Mouse (Mus musculus): ENCODE measurements around the gene Usp53. TPM values are rescaled to one million over a fixed set of nuclear protein-coding genes. Genes with fewer than 3 reads are reported as not detected.

Gene Usp53
- 10 to 100 TPM in 3 of 4 experiments, 1 to 10 TPM in 1; 7.7 to 13.3 (median 11.3) TPM for total RNA-seq (2022)

- DNase-seq (ENCODE audit: low spot score), result peak; percentile 89
Observed at GRCm38 (mm10) chr3:122984249-122985182, at the start of gene Usp53. Gene Usp53 (minus strand): TSS chr3:122984510.

- no peak for DNase-seq (ENCODE audit: low spot score)
Observed at GRCm38 (mm10) chr3:123033804-123034203, 49.5 kb upstream of the Usp53 start.

GRCm38 (mm10) chr3:123025634-123026033 lies 41.3 kb upstream of the Usp53 start:
- no peak for DNase-seq (ENCODE audit: low spot score)

GRCm38 (mm10) chr3:123024496-123025234 lies 40.4 kb upstream of the Usp53 start:
- DNase-seq (ENCODE audit: low spot score), result no peak

GRCm38 (mm10) chr3:123018792-123019191 lies 34.5 kb upstream of the Usp53 start:
- no peak for DNase-seq (ENCODE audit: low spot score)

- no peak for DNase-seq (ENCODE audit: low spot score)
Observed at GRCm38 (mm10) chr3:123013476-123013875, 29.2 kb upstream of the Usp53 start.

DNA sequence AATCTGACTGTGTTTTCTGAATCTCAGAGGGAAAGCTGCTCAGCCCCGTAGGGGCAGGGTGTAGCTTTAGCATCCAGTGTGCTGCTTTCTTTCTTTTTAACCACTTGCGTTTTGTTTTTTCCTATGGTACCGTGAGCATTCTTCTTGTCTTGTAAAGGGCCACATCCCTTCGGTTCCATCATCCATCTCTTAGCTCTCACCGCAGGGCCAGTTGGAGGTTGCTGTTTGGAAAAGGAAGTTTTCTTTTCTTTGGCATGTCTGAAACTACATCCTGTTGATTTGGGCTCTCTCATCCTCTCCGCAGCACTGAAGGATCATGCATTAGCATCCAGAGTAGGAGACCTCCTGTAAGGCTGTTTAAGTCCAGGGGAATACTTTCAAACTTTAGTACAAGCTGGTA lies 25.1 kb upstream of the Usp53 start:
- no peak for DNase-seq (ENCODE audit: low spot score)

DNA sequence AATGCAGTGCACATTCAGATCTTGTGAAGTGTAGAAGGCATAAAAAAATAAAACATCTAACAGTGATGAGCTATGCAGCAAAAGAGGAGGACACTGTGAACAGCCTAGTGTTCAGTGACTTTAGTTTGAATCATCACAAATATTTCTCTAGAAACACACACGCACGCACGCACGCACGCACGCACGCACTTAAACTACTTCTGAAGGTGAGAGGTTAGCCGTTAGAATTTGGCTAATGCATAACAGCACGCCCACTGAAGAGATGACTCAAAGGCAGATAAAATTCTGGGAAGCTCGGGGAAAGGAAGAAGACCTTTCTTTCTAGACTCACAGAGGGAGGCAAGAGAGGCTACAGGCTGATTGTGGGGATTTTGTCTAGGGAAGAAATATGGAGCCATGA lies 23.1 kb upstream of the Usp53 start:
- DNase-seq (ENCODE audit: low spot score), result no peak

DNA sequence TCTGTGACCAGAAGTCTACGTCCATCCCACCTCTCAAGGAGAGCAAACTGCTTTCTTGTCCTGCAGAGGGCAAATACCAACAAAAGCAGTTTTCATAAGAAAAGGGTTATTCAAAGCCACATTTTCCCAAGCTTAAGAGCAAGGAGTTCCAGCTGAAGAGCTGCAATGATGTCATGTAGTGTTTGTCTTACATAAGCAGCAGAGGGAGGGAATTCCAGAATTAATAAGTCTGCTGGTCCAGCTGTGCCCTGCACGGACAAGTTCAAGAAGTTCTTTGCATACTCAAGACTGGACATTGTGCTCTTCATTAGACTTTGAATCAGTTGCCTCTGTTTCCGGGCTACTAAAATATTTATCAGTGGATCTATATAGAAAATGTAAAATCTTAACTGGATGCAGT lies 16.7 kb upstream of the Usp53 start:
- DNase-seq (ENCODE audit: low spot score), result no peak

- DNase-seq (ENCODE audit: low spot score), result no peak
Observed at GRCm38 (mm10) chr3:122998511-122998910, 14.2 kb upstream of the Usp53 start.

GRCm38 (mm10) chr3:122996968-122997367 lies 12.7 kb upstream of the Usp53 start:
- no peak for DNase-seq (ENCODE audit: low spot score)

DNA sequence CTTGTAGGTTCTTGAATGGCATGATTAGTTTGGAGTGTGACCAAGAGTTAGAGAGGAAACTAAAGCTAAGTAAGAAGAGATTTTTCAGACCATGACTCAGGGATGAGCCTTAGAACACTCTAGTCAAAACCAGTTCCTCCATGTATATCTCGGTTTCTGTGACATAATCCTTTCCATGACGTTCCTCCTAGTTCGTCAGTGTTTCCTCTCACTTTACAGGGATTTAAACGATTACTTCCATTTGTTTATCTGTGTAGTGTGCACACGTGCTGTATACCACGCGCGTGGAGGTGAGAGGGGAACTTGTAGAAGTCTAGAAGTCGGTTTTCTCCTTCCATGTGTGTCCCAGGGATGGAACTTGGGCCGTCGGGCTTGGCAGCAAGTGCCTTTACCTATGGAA lies 2.6 kb upstream of the Usp53 start:
- DNase-seq (ENCODE audit: low spot score), result no peak

DNA sequence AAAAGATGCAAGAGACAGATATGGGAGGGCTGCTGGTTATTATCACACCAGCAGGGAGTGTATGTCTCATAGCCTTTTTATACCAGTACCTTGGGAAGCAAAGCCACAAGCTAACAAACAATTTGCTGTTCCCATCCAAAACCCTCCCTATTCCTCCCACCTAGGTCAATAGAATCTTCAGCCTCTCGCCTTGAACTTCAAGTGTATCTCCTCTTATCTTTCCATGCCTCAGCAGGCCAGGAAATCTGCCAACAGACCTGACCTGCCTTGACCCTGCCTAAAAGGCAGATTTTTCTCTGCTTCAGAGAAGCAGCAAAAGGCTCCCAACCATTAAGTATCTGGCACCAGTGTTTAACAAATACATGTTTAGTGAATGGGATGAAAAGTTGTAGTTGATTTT lies 2.1 kb upstream of the Usp53 start:
- no peak for DNase-seq (ENCODE audit: low spot score)

DNA sequence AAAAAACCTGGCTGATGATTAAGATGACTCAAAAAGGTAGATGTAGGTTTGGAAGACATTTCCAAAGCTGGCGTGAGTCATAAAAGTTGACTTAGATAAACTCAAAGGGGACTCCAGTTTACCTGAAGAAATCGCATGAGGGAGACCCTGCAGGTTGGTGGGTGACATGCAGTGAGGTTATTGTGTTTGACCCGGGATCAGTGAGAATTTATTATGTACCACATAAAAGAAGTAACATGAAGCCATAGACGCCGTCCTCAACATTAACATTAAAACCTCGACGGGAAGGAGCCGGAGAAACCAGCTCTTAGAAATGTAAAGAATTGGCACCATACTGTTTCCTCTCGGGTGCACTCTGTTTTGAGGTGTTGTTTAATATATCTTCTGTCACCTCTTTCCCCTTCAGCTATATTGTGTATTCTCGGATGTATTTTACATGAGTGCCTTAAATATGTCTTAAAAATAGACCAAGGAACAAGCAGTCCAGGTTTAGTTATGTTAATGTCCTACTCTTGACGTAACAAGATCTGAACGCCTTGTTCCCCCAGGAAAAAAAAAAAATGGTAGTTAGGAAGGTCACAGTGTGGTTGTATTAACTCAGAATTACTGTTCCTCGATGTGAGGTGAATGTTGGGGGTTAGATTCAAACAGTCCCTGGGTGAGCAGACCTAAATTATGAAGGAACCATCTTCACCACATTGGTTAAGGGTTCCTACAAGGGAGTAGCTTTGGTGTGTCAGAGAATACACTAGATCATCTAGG lies 1.1 kb upstream of the Usp53 start:
- DNase-seq (ENCODE audit: low spot score), result no peak

DNA sequence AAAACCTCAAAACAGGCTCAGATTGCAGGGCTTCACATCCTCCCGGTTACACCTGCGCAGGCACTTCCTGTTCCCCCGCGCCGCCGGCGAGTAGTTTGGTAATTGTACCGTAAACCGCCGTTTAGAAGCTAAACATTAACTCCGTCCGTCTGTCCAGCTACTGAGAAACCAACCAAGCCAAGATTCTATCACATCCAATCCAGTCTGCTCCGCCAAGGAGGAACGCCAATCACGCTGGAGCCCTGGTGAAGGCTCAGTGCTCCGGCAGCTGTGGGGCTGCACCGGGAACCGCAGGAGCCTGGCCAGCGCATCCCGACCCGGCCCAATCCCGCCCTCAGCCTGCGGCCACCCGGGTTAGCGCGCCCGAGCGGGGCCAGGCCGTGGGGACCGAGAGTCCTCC lies 461 bp downstream of the Usp53 start:
- no peak for DNase-seq (ENCODE audit: low spot score)

GRCm38 (mm10) chr3:122975964-122976363 lies 8.3 kb downstream of the Usp53 start:
- DNase-seq (ENCODE audit: low spot score), result no peak

DNA sequence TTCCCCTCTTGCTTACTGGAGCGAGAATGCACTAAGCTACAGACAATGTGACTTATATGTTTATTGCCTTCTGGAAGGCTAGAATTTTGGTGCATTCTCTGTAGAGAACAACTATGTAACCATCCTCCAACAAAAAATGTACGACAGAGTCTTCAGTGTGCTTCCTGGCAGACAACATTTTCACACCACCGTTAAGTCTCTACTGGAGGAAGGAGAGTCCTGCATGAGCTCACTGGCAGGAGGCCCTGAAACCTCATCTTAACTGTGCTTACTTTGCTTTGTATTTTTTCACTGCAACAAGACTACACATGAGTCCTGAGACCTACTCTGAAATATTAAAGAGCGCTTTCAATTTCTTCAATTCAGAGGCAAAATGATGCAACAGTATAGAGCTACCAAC lies 8.9 kb downstream of the Usp53 start:
- no peak for DNase-seq (ENCODE audit: low spot score)

DNA sequence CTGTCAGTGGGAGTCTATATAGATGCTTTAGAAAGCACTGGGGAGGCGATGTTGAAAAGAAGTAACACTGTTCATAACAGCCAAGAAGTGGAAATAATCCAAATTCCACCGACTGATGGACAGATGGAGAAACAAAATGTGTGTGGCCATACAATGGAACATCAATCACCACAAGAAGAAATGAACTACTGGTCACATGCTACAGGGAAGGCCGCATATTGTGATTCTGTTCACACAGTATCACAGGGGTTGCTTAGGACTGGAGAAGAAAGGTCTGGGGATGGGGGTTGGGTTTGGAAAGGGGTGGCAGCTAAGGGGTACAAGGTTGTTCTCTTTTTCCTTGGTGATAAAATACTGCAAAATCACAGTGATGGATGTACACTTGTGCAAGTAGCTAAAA lies 9.5 kb downstream of the Usp53 start:
- no peak for DNase-seq (ENCODE audit: low spot score)

- DNase-seq (ENCODE audit: low spot score), result no peak
Observed at GRCm38 (mm10) chr3:122972126-122972822, 12.0 kb downstream of the Usp53 start.

- DNase-seq (ENCODE audit: low spot score), result no peak
Observed at GRCm38 (mm10) chr3:122968391-122968790, 15.9 kb downstream of the Usp53 start.

- DNase-seq (ENCODE audit: low spot score), result no peak
Observed at GRCm38 (mm10) chr3:122964301-122964700, 20.0 kb downstream of the Usp53 start.

Measured in heart, adult 8-10 months (tissue).